Mouse (Mus musculus): Measurements from ENCODE around the gene Zfp799.

The Zfp799 gene

DNA sequence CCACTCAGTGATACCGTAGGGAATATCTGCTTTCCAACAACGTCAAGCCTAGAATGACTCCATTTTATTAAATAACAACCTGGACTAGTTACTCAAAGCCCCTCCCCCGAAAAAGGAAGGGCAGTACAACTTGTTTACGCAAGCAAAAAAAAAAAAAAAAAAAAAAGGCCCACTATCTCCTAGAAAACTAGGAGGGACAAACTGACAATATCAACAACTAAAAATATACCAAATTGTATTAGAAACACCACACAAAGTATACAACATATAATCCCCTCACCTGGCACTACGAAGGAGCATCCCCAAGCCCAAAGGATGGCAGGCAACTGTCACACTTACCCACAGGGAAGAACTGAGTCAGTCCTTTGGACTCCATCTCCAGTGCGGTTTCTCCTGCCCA, 43.1 kb downstream of the Zfp799 start:
- DNase-seq, result no peak

DNA sequence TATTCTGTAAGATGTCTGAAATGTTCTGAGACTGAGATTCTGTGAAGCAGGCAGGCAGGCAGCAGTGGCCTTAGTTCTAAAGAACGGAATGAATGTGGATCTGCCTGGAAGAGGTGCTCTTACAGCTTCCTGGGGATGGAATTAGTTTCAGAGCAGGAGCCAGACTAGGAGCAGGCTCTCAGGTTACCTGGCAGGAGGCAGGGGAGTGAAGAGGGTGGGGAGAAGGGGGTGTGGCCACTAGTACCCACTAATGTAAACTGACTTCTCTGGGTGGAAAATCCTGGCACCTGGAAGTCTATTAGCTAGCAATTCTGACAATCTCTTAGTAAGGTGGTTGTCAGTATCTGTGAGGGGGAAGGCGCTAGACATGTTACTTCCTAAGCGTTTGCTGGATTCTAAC, 44.4 kb downstream of the Zfp799 start:
- DNase-seq, result peak; percentile 62

GRCm38 (mm10) chr17:32777564-32777963, 52.5 kb downstream of the Zfp799 start:
- no peak for DNase-seq

GRCm38 (mm10) chr17:32771213-32771612, 58.8 kb downstream of the Zfp799 start:
- DNase-seq, result peak; percentile 48

DNA sequence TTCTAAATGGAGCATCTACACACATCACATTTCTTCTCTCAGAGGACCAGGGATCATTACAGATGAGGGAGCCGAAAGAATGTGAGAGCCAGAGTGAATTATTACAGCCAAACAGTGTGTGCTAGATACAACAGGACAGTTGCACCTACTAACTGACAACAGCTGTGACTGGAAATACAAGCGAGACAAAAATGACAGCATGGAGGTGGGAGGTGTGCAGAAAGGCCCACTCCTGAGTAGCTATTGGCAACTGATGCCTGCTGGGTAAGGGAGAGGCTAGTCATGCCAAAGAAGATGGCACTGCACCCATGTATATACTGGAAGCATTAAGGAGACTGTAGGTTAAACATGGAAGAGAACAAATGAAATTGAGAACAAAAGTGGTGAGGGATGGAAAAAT, 63.6 kb downstream of the Zfp799 start:
- no peak for DNase-seq
